Mouse (Mus musculus): ENCODE results near the gene Sema3f. TPM values are rescaled to one million over a fixed set of nuclear protein-coding genes. Genes with fewer than 3 reads are reported as not detected.

The Sema3f gene
- 12.3 and 13.7 TPM in 2 replicates for polyA plus RNA-seq (2015; fragmentation: Nextera tagmentation; extraction: Ambion mirVana)

GRCm38 (mm10) chr9:107709697-107710483 is at the start of gene Sema3f:
Sema3f (minus strand) TSS chr9:107710475.
- Histone ChIP-seq H3K27me3 (no peaks in the 10 kb centered on the region), H3K4me1 (peaks cover 65% of the 10 kb centered on the region), H3K4me2 (peak within 1 kb of the TSS; percentile 68), H3K27ac (peak within 1 kb of the TSS; percentile 89), H3K36me3 (no peaks in the 10 kb centered on the region), H3K9ac (peak within 1 kb of the TSS; percentile 68), H3K4me3 (peak within 1 kb of the TSS; percentile 51), H3K9me3 (no peaks in the 10 kb centered on the region)
- peak; percentile 78 for ATAC-seq (ENCODE audit: borderline replicate concordance, extremely low read depth, low FRiP score, low TSS enrichment)
- 1% methylated on average over 78 of the region's 86 CpGs for WGBS

DNA sequence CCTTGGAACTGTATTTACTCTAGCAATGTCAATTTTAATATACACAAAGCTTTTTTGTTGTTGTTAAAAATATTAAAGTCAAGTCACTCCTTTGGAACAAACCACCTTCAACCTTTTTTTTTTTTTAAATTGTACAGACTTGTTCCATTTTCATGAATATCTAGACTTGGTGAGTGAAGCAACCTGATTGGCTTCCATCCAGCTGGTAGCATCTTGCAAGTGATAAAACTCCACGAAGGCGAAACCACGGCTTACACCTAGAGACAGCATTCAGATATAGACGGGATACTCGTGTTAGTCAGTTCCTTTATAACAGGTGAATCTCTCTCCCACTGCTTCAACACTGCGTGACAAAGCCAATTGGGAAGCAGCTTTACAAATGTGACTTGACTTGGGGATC is 49.3 kb upstream of the Sema3f start:
- no peak overlapping the region for H3K4me3 ChIP-seq
- H3K4me2 ChIP-seq, result no peak overlapping the region
- no peak overlapping the region for H3K9ac ChIP-seq
- no peaks in the 10 kb centered on the region for H3K27me3 ChIP-seq
- peaks cover 93% of the 10 kb centered on the region for H3K36me3 ChIP-seq
- H3K4me1 ChIP-seq, result no peaks in the 10 kb centered on the region
- ATAC-seq (ENCODE audit: borderline replicate concordance, extremely low read depth, low FRiP score, low TSS enrichment), result no peak
- WGBS, result 92% methylated on average over 6 of the region's 6 CpGs
- H3K9me3 ChIP-seq, result no peaks in the 10 kb centered on the region
- H3K27ac ChIP-seq, result no peak overlapping the region

- Histone ChIP-seq H3K4me3 (no peak overlapping the region), H3K4me1 (no peaks in the 10 kb centered on the region), H3K36me3 (peaks cover 94% of the 10 kb centered on the region), H3K9ac (no peak overlapping the region), H3K27me3 (no peaks in the 10 kb centered on the region), H3K9me3 (no peaks in the 10 kb centered on the region), H3K4me2 (no peak overlapping the region), H3K27ac (no peak overlapping the region)
- WGBS, result 87% methylated on average over 5 of the region's 5 CpGs
- no peak for ATAC-seq (ENCODE audit: borderline replicate concordance, extremely low read depth, low FRiP score, low TSS enrichment)
Observed at GRCm38 (mm10) chr9:107750378-107750777, 40.1 kb upstream of the Sema3f start.

GRCm38 (mm10) chr9:107748063-107748462 is 37.8 kb upstream of the Sema3f start:
- Histone ChIP-seq H3K4me2 (no peak overlapping the region), H3K4me1 (no peaks in the 10 kb centered on the region), H3K27me3 (no peaks in the 10 kb centered on the region), H3K36me3 (peaks cover 96% of the 10 kb centered on the region), H3K4me3 (no peak overlapping the region), H3K9ac (no peak overlapping the region), H3K9me3 (no peaks in the 10 kb centered on the region), H3K27ac (no peak overlapping the region)
- no peak for ATAC-seq (ENCODE audit: borderline replicate concordance, extremely low read depth, low FRiP score, low TSS enrichment)
- 95% methylated on average over 3 of the region's 3 CpGs for WGBS

- Histone ChIP-seq H3K4me1 (no peaks in the 10 kb centered on the region), H3K36me3 (peaks cover 97% of the 10 kb centered on the region), H3K27ac (no peak overlapping the region), H3K9ac (no peak overlapping the region), H3K9me3 (no peaks in the 10 kb centered on the region), H3K4me2 (no peak overlapping the region), H3K4me3 (no peak overlapping the region), H3K27me3 (no peaks in the 10 kb centered on the region)
- ATAC-seq (ENCODE audit: borderline replicate concordance, extremely low read depth, low FRiP score, low TSS enrichment), result no peak
- 74% methylated on average over 1 of the region's 1 CpGs for WGBS
Observed at GRCm38 (mm10) chr9:107747310-107747709, 37.0 kb upstream of the Sema3f start.

DNA sequence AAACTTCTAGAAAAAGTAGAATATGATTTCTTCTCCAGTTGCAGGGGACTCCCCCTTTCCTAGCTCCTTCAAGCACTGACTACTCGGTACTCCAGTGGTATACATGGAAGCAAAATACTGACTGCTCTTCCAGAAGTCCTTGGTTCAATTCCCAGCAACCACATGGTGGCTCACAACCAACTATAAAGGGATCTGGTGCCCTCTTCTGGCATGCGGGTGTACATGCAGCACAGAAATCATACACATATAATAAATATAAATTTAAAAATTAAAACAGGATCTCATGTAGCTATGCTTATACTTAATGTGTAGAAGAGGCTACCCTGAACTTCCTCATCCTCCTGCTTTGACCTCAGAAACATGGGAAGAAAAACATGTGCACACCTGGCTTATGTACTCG is 36.4 kb upstream of the Sema3f start:
- Histone ChIP-seq H3K4me1 (no peaks in the 10 kb centered on the region), H3K9me3 (no peaks in the 10 kb centered on the region), H3K27ac (no peak overlapping the region), H3K4me2 (no peak overlapping the region), H3K36me3 (peaks cover 97% of the 10 kb centered on the region), H3K4me3 (no peak overlapping the region), H3K9ac (no peak overlapping the region), H3K27me3 (no peaks in the 10 kb centered on the region)
- no peak for ATAC-seq (ENCODE audit: borderline replicate concordance, extremely low read depth, low FRiP score, low TSS enrichment)
- WGBS, result 91% methylated on average over 3 of the region's 3 CpGs

DNA sequence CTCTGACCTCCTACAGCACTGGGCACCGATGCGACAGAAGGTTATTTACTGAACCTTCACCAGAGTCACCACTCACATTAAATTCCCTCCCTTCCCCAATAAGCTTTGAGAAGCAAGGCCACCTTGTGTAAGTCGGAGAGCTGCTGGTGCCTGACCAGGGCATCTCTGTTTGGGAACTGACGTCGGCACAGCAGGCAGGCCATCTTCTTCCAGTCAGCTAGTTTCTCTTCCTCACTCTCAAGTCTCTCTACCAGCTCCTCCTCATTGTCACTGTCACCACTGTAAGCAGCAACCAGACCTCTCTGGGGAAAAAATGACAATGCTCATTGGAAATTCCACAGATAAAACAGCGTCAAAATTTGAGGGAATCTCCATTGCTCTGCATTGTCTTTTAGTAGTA is 33.8 kb upstream of the Sema3f start:
- Histone ChIP-seq H3K36me3 (peaks cover 97% of the 10 kb centered on the region), H3K27me3 (no peaks in the 10 kb centered on the region)
- no peak for ATAC-seq (ENCODE audit: borderline replicate concordance, extremely low read depth, low FRiP score, low TSS enrichment)

DNA sequence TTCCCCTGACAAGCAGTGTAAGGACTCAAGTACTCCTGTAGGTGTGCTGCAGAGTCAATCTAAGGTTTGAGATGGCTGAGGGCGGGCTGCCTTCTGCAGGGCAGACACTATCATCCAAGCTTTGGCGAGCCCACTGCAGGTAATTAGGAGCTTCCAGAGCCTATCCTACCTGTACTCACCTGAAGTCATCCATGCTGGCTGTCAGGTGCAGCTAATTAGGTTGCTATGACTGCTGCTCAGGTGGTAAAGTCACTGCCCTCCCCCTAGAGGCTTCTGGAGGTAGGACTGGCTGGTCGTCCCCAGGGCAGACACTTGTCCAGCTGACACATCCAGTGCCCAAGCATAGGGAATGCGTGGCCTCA is 28.5 kb upstream of the Sema3f start:
- H3K4me2 ChIP-seq, result no peak overlapping the region
- H3K4me1 ChIP-seq, result peaks cover 28% of the 10 kb centered on the region
- peaks cover 12% of the 10 kb centered on the region; the same call in 1 of the 2 replicates for H3K27me3 ChIP-seq
- ATAC-seq (ENCODE audit: borderline replicate concordance, extremely low read depth, low FRiP score, low TSS enrichment), result no peak
- H3K4me3 ChIP-seq, result no peak overlapping the region
- H3K9me3 ChIP-seq, result no peaks in the 10 kb centered on the region
- peaks cover 57% of the 10 kb centered on the region for H3K36me3 ChIP-seq
- no peak overlapping the region for H3K27ac ChIP-seq
- WGBS, result 40% methylated on average over 4 of the region's 4 CpGs
- no peak overlapping the region for H3K9ac ChIP-seq

More for the DNA sequence above, 33.8 kb upstream of the Sema3f start:
- Histone ChIP-seq H3K4me1 (no peaks in the 10 kb centered on the region), H3K4me3 (no peak overlapping the region), H3K9ac (no peak overlapping the region), H3K9me3 (no peaks in the 10 kb centered on the region), H3K4me2 (no peak overlapping the region), H3K27ac (no peak overlapping the region)
- WGBS, result 89% methylated on average over 6 of the region's 6 CpGs

GRCm38 (mm10) chr9:107738020-107738840 is 28.0 kb upstream of the Sema3f start:
- no peak overlapping the region for H3K9ac ChIP-seq
- WGBS, result 20% methylated on average over 7 of the region's 7 CpGs
- no peak overlapping the region for H3K4me3 ChIP-seq
- peaks cover 12% of the 10 kb centered on the region; the same call in 1 of the 2 replicates for H3K27me3 ChIP-seq
- H3K9me3 ChIP-seq, result no peaks in the 10 kb centered on the region
- no peak overlapping the region for H3K4me2 ChIP-seq
- peak; percentile 44 for ATAC-seq (ENCODE audit: borderline replicate concordance, extremely low read depth, low FRiP score, low TSS enrichment)
- H3K27ac ChIP-seq, result no peak overlapping the region
- H3K4me1 ChIP-seq, result peaks cover 28% of the 10 kb centered on the region
- peaks cover 51% of the 10 kb centered on the region for H3K36me3 ChIP-seq

DNA sequence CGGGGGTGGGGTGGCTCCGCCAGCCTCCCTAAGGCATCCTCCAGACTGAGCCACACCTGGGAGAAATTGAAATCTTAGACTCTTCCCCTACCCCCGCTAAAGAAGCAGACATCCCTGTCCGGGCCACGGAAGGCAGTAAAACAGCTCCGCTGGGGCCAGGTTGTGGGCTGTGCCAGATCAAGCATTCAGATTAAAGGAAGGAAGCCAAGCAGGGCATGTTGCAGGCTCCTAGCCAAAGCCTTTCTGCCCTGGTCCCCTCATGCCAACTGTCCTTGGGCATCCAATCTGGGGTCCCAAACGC is 25.9 kb upstream of the Sema3f start:
- peaks cover 12% of the 10 kb centered on the region; the same call in 1 of the 2 replicates for H3K27me3 ChIP-seq
- H3K36me3 ChIP-seq, result peaks cover 30% of the 10 kb centered on the region
- H3K4me2 ChIP-seq, result peak overlapping the region; percentile 44
- no peaks in the 10 kb centered on the region for H3K9me3 ChIP-seq
- H3K4me3 ChIP-seq, result no peak overlapping the region
- peaks cover 28% of the 10 kb centered on the region for H3K4me1 ChIP-seq
- H3K27ac ChIP-seq, result no peak overlapping the region
- ATAC-seq (ENCODE audit: borderline replicate concordance, extremely low read depth, low FRiP score, low TSS enrichment), result no peak
- H3K9ac ChIP-seq, result no peak overlapping the region
- 1% methylated on average over 7 of the region's 7 CpGs for WGBS

GRCm38 (mm10) chr9:107735356-107736184 is 25.3 kb upstream of the Sema3f start:
- Histone ChIP-seq H3K9me3 (no peaks in the 10 kb centered on the region), H3K4me3 (no peak overlapping the region), H3K4me1 (peaks cover 28% of the 10 kb centered on the region), H3K36me3 (peaks cover 25% of the 10 kb centered on the region), H3K9ac (0 out of 2 replicates have a peak overlapping the region, but pooled peaks have one; percentile 14), H3K27me3 (peaks cover 12% of the 10 kb centered on the region; the same call in 1 of the 2 replicates), H3K4me2 (peak overlapping the region; percentile 44), H3K27ac (no peak overlapping the region)
- 10% methylated on average over 17 of the region's 17 CpGs for WGBS
- ATAC-seq (ENCODE audit: borderline replicate concordance, extremely low read depth, low FRiP score, low TSS enrichment), result no peak; the same call in 1 of the 2 replicates
